Mouse (Mus musculus) G1E (cell line): ENCODE measurements at regions not wholly inside any gene's neighbourhood (a gene's known extent, or its start where the extent isn't known, plus 50 kb on each side); places are given as distances from the start of the nearest gene placed in this dataset.

Experiments used
- CTCF ChIP-seq: IDR thresholded peaks from 2 replicates; pipeline ENCODE4 v1.5.1; 2012; ENCODE audit warnings: low read depth, low read length, inconsistent platforms, mixed read lengths
- GATA1 ChIP-seq: IDR thresholded peaks from 2 replicates; pipeline ENCODE4 v1.6.1; 2012; ENCODE audit warnings: borderline replicate concordance, low read length, inconsistent platforms, mixed read lengths
- GATA2 ChIP-seq: IDR thresholded peaks from 2 replicates; pipeline ENCODE4 v1.6.1; 2012; ENCODE audit warnings: low read depth, low read length, inconsistent platforms, borderline replicate concordance
- POLR2AphosphoS5 ChIP-seq: IDR thresholded peaks from 2 replicates; pipeline ENCODE4 v1.6.1; 2012; ENCODE audit warnings: low read depth, low read length, inconsistent platforms; ENCODE audit not compliant: insufficient replicate concordance
- TAL1 ChIP-seq: conservative IDR thresholded peaks from 2 replicates; pipeline ENCODE4 v1.6.1; 2012; ENCODE audit warnings: low read depth, low read length, inconsistent platforms, mixed read lengths

GRCm38 (mm10) chr3:117188782-117189500, 171.7 kb downstream of the Plppr4 start:
- TF ChIP-seq CTCF (no peak), GATA1 (no peak), POLR2AphosphoS5 (no peak), TAL1 (no peak), GATA2 (no peak)
